Comparison of ENCODE assay signal across 8 mouse cellular contexts in the genomic region with DNA sequence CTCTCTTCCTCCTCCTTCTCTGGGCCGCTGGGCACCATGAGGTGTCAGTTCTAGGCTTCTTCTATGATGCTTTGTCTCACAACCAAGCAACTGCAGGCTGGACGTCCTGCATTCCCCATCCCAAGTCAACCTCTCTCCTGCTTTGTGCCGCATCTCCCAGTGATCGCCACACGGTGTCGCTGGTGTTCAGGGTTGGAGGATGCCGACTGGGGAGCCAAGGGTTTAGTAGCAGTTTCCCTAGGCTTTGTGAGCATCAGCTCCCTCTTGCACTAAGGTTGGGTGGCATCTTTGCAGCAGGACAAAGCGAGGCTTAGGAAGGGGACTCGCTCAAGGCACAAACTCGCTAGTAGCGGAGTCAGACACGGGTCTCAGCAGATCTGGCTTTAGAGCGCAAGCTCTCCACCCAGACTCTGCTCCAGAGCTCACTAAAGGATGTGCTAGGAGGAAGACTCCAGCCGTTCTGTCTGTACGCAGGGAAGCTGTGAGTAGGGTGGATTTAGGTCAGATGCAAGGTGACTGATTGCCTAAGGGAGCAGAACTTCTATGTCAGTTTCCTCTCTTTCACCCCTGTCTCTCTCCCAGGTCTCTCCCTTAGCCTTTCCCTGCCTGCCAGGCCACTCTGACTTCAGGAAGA. TPM values are rescaled to one million over a fixed set of nuclear protein-coding genes. Genes with fewer than 3 reads are reported as not detected.
DNase-seq lines count a peak whose midpoint lies in the region; ATAC-seq lines count a peak whose summit lies in the region.

No protein-coding gene starts in this region.

- H3K4me2 ChIP-seq in heart, embryonic 15.5 days: peak overlapping the region; percentile 21; the same call in 1 of the 2 replicates
- H3K4me2 ChIP-seq in liver, embryonic 12.5 days: 0 out of 2 replicates have a peak overlapping the region, but pooled peaks have one; percentile 17

- H3K27ac ChIP-seq in forebrain, embryonic 10.5 days: peak overlapping the region; percentile 69
- H3K27ac ChIP-seq in heart, embryonic 15.5 days: no peak overlapping the region
- no peak overlapping the region for H3K27ac ChIP-seq in liver, embryonic 12.5 days

- ATAC-seq in CD4-positive, CD25-positive, alpha-beta regulatory T cell, adult 4 months: peak; percentile 95
- peak; percentile 33; the same call in 1 of the 2 replicates for ATAC-seq in heart, embryonic 15.5 days (replicated peaks; ENCODE audit: insufficient number of reproducible peaks, insufficient read depth, low FRiP score, low read depth)
- ATAC-seq in liver, embryonic 12.5 days: peak; percentile 53; the same call in 1 of the 2 replicates

- H3K27me3 ChIP-seq in forebrain, embryonic 10.5 days (ENCODE audit: poor library complexity, severe bottlenecking): peaks cover 25% of the 10 kb centered on the region
- H3K27me3 ChIP-seq in heart, embryonic 15.5 days: peaks cover 21% of the 10 kb centered on the region
- H3K27me3 ChIP-seq in liver, embryonic 12.5 days (replicated peaks): peaks cover 22% of the 10 kb centered on the region
- H3K27me3 ChIP-seq in splenic B cell, adult 2 months (ENCODE audit: control insufficient read depth, insufficient read depth, low read length, poor library complexity, severe bottlenecking): no peaks in the 10 kb centered on the region; the same call in 1 of the 2 replicates

- peak; percentile 80 for DNase-seq in c-Kit-positive CD71-negative TER-119-negative erythroid progenitor cells, embryonic 14.5 days (ENCODE audit: low read depth)
- peak; percentile 90 for DNase-seq in forebrain, embryonic 10.5 days (ENCODE audit: extremely low spot score, low spot score)
- DNase-seq in kidney, postnatal 10 days: peak; percentile 90
- DNase-seq in natural killer cell, adult 2 months (ENCODE audit: low spot score in 2 of 2): peak; percentile 66 to 78
- DNase-seq in splenic B cell, adult 2 months (ENCODE audit: low read depth, low spot score): peak; percentile 87

- peaks cover 15% of the 10 kb centered on the region for H3K4me1 ChIP-seq in forebrain, embryonic 10.5 days
- H3K4me1 ChIP-seq in heart, embryonic 15.5 days (replicated peaks): peaks cover 8% of the 10 kb centered on the region
- peaks cover 10% of the 10 kb centered on the region; the same call in 1 of the 2 replicates for H3K4me1 ChIP-seq in liver, embryonic 12.5 days

- H3K36me3 ChIP-seq in forebrain, embryonic 10.5 days (replicated peaks): no peaks in the 10 kb centered on the region
- H3K36me3 ChIP-seq in heart, embryonic 15.5 days: no peaks in the 10 kb centered on the region
- no peaks in the 10 kb centered on the region for H3K36me3 ChIP-seq in liver, embryonic 12.5 days
- H3K36me3 ChIP-seq in splenic B cell, adult 2 months (ENCODE audit: control insufficient read depth, insufficient read depth, low read length, poor library complexity, severe bottlenecking): no peaks in the 10 kb centered on the region

- H3K9me3 ChIP-seq in forebrain, embryonic 10.5 days: peaks cover 3% of the 10 kb centered on the region; the same call in 1 of the 2 replicates
- H3K9me3 ChIP-seq in heart, embryonic 15.5 days (replicated peaks): no peaks in the 10 kb centered on the region
- 0 out of 2 replicates have a peak, but pooled peaks cover 3% of the 10 kb centered on the region for H3K9me3 ChIP-seq in liver, embryonic 12.5 days (replicated peaks)

- no peak overlapping the region for H3K9ac ChIP-seq in heart, embryonic 15.5 days
- no peak overlapping the region for H3K9ac ChIP-seq in liver, embryonic 12.5 days

- WGBS in forebrain, embryonic 10.5 days: 5% methylated on average over 15 of the region's 15 CpGs
- WGBS in heart, embryonic 15.5 days: 7% methylated on average over 15 of the region's 15 CpGs
- 7% methylated on average over 15 of the region's 15 CpGs for WGBS in liver, embryonic 12.5 days (ENCODE audit: insufficient replicate concordance)

- peak overlapping the region; percentile 16 for H3K4me3 ChIP-seq in forebrain, embryonic 10.5 days
- H3K4me3 ChIP-seq in heart, embryonic 15.5 days: no peak overlapping the region
- H3K4me3 ChIP-seq in liver, embryonic 12.5 days: no peak overlapping the region

RNA-seq across cellular contexts. Expression of a gene that starts 15.3 kb away (rescaled TPM):
- 10 to 100 TPM; 35.8 to 41.2 TPM for polyA plus RNA-seq in CD4-positive, CD25-positive, alpha-beta regulatory T cell, adult 4 months (2017; shearing (Covaris generic))
- 61.8 and 64.5 TPM in 2 replicates for polyA plus RNA-seq in forebrain, embryonic 10.5 days (2016; fragmentation: Nextera tagmentation; extraction: Ambion mirVana)
- 30.9 and 35.4 TPM in 2 replicates for polyA plus RNA-seq in heart, embryonic 15.5 days (2015; fragmentation: Nextera tagmentation; extraction: Ambion mirVana)
- polyA plus RNA-seq in liver, embryonic 12.5 days (2016; fragmentation: Nextera tagmentation; extraction: Ambion mirVana): 24.2 and 25.5 TPM in 2 replicates

RNA-seq across cellular contexts. Expression of a gene that starts 15.6 kb away (rescaled TPM):
- not detected for polyA plus RNA-seq in CD4-positive, CD25-positive, alpha-beta regulatory T cell, adult 4 months (2017; shearing (Covaris generic))
- 1.6 and 2.2 TPM in 2 replicates for polyA plus RNA-seq in forebrain, embryonic 10.5 days (2016; fragmentation: Nextera tagmentation; extraction: Ambion mirVana)
- 0.15 TPM in 1 of 2 replicates, not detected in the other for polyA plus RNA-seq in heart, embryonic 15.5 days (2015; fragmentation: Nextera tagmentation; extraction: Ambion mirVana)
- 0.08 TPM in 2 replicates for polyA plus RNA-seq in liver, embryonic 12.5 days (2016; fragmentation: Nextera tagmentation; extraction: Ambion mirVana)

RNA-seq across cellular contexts. Expression of a gene that starts 27.0 kb away (rescaled TPM):
- polyA plus RNA-seq in CD4-positive, CD25-positive, alpha-beta regulatory T cell, adult 4 months (2017; shearing (Covaris generic)): 10 to 100 TPM; 19.0 to 20.0 TPM
- 19.4 TPM in 2 replicates for polyA plus RNA-seq in forebrain, embryonic 10.5 days (2016; fragmentation: Nextera tagmentation; extraction: Ambion mirVana)
- 15.8 and 18.7 TPM in 2 replicates for polyA plus RNA-seq in heart, embryonic 15.5 days (2015; fragmentation: Nextera tagmentation; extraction: Ambion mirVana)
- polyA plus RNA-seq in liver, embryonic 12.5 days (2016; fragmentation: Nextera tagmentation; extraction: Ambion mirVana): 12.3 and 12.5 TPM in 2 replicates

RNA-seq across cellular contexts. Expression of a gene that starts 37.1 kb away (rescaled TPM):
- polyA plus RNA-seq in CD4-positive, CD25-positive, alpha-beta regulatory T cell, adult 4 months (2017; shearing (Covaris generic)): 10 to 100 TPM; 44.1 to 56.6 TPM
- polyA plus RNA-seq in forebrain, embryonic 10.5 days (2016; fragmentation: Nextera tagmentation; extraction: Ambion mirVana): 8.4 and 10.4 TPM in 2 replicates
- 18.8 and 19.7 TPM in 2 replicates for polyA plus RNA-seq in heart, embryonic 15.5 days (2015; fragmentation: Nextera tagmentation; extraction: Ambion mirVana)
- polyA plus RNA-seq in liver, embryonic 12.5 days (2016; fragmentation: Nextera tagmentation; extraction: Ambion mirVana): 20.5 and 28.7 TPM in 2 replicates

RNA-seq across cellular contexts. Expression of a gene that starts 45.4 kb away (rescaled TPM):
- polyA plus RNA-seq in CD4-positive, CD25-positive, alpha-beta regulatory T cell, adult 4 months (2017; shearing (Covaris generic)): 1 to 10 TPM; 2.2 to 2.6 TPM
- 33.4 and 34.4 TPM in 2 replicates for polyA plus RNA-seq in forebrain, embryonic 10.5 days (2016; fragmentation: Nextera tagmentation; extraction: Ambion mirVana)
- polyA plus RNA-seq in heart, embryonic 15.5 days (2015; fragmentation: Nextera tagmentation; extraction: Ambion mirVana): 26.5 and 27.0 TPM in 2 replicates
- 1.6 and 1.7 TPM in 2 replicates for polyA plus RNA-seq in liver, embryonic 12.5 days (2016; fragmentation: Nextera tagmentation; extraction: Ambion mirVana)

Comparison
In these comparisons a context has a peak if more than half of its experiments do, and no peak if none do; other contexts are left out.
1. ATAC-seq: peak in every context shown above with its lines; median percentile 95 in CD4-positive, CD25-positive, alpha-beta regulatory T cell, adult 4 months; 53 in liver, embryonic 12.5 days; 33 in heart, embryonic 15.5 days.